Mouse (Mus musculus): ENCODE results near the gene Ribc1.

Gene Ribc1

DNA sequence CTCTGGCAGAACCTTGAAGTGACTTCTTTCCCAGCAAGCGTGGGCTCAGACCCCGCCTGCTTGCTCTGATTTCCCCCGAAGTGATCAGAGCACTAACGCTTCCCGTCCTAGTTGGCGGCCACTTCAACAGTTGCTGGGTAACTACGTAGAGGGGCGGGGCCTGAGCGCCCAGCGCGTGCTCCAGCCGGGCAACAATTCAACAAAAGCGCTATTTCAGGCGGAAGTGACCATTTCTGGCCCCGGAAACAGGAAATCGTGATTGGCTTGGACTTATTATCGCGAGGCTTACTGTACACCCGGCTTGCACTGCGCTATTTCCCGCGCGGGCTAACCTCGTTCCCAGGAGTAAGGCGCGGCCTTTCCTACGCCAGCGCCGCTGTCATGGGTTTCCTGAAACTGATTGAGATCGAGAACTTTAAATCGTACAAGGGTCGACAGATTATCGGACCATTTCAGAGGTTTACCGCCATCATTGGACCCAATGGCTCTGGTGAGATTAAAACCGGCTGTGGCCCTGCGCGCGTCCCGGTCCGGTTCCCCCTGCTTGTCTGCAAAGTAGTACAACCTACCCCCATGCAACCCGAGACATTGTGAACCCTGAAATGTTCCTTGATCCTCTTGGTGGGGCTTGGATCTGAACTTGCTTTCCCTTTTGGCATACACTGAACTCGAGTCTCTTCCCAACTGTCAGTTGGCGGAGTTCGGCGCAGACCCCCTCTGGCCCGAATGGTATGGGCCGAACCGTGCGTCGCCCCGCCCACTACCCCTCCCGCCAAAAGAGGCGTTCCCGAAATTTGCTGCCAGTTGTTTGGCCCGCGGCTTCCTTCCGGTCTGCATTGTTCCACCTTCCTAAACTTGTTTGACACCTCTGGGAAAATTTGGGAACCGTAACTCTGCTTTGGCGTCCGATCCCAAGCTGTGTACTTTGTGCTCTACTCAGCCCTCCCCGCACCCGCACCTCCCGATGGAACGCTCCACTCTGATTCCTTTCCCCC, at the start of gene Ribc1, which contains the start of gene Smc1a:
TSS of gene Ribc1 (minus strand) at position 145 of the 995 bp plus-strand sequence.
TSS of gene Smc1a (plus strand) at position 278 of the 995 bp plus-strand sequence.
- DNase-seq (ENCODE audit: low spot score in 2 of 2), result peak; percentile 86 to 94

DNA sequence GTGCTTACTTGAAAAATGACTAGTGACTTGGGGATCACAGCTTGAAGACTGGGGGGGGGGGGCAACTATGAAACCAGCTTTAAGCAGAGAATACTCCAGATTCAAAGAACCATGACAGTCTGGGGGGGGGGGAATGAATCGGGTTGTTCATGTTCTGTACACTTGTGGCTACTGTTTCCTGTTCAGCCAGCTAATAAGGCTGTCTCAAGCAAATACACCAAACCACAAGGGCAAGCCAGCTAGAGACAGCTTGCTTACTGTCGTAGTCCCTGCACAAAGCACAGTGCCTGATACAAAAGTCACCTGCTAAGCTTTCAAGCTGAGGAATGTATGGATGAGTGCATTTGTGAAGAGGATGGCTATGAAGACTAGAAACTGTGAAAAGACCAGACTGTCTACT, 49.6 kb upstream of the Ribc1 start:
- DNase-seq (ENCODE audit: low spot score in 2 of 2), result no peak

- DNase-seq (ENCODE audit: low spot score in 2 of 2), result no peak
These were observed 38.0 kb upstream of the Ribc1 start for GRCm38 (mm10) chrX:152054094-152054493.

DNA sequence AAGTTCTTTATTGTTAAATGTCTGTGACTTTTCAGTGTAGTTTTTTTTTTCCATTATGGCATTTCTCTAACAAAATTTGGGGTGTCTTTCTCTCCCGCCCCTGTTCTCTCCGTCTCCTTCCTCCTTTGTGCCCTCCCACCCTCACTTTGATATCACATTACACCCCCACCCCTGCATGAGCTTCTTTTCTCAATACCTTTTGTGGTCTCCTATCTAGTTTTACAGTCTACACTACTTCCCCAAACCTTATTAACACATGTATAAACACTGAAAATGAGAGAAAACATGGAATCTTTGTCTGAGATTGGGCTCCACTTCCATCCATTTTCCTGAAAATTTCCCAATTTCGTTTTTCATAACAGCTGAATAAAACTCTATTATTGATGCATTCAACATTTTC, 36.5 kb upstream of the Ribc1 start:
- no peak for DNase-seq (ENCODE audit: low spot score in 2 of 2)

GRCm38 (mm10) chrX:152047230-152047629, 31.1 kb upstream of the Ribc1 start:
- DNase-seq (ENCODE audit: low spot score in 2 of 2), result no peak

DNA sequence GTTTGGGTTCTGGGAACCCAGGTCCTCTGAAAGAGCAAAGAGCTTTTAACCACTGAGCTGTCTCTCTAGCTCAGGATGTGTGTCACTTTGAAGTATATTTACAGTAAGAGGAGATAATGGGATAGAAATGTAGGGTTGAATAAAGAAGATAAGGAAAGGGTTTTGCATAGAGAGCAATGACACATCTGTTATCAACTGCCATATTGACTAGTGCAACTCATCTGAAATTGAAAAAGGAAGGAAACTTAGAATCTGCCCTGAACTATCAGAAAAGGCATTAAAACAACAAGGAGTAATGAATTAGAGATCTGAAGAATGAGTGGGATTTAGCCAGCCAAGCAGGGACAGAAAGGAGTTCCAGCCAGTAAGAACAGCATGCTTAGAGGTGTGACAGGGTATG, 23.8 kb upstream of the Ribc1 start:
- no peak for DNase-seq (ENCODE audit: low spot score in 2 of 2)

DNA sequence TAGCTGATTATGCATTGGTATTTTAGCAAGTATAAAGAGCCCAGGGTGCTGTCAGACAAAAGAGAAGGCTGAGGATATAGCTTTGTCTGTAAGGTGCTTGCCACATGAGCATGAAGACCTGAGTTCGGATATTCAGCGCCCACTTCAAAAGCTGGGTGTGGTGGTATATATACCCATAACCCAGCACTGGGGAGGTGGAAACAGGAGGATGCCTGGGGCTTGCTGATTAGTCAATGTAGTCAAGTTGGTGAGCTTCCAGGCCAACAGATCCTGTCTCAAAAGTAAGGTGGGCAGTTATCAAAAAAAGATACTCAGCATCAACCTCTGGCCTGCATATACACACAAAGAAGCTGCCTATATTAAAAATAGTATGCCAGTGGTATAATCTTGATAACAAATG, 3.2 kb upstream of the Ribc1 start:
- DNase-seq (ENCODE audit: low spot score in 2 of 2), result no peak

DNA sequence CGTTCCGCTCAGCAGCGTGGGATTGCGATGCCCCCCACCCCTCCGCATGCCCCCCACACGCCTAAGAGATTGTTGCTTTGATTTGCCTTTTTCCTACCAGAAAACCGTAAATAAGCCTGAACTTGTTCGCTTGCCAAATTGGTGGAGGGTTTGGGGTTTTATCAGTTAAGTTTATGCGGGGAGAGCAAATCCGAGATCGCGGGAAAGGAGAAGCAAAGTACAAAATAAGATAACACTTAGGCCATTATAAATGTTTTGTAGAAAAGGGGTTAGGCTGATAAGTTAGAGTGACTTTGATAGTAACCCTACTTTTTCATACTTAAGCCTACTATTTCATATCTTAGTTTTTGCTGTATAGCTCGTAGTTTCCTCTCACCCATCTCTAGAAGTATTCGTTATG, 1.1 kb upstream of the Ribc1 start:
- DNase-seq (ENCODE audit: low spot score in 2 of 2), result no peak

DNA sequence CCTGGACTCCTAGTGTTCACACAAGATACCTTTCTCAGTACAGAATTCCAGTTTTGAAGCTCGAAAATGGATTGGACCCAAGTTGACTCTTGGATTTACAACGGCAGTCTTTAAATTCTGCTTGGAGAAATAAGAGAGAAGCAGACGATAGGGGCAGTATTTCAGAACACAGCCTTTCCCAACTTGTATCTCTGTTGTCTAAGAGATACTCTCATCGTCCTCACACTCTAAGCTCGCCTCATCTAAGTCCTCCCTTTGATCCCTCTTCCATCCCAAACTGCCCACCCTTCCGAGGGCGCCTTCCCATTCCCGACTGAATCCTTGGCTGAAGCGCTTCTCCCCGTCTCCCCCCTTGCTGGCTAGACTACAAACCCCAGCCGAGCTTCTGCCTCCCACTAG, 344 bp downstream of the Ribc1 start:
- no peak for DNase-seq (ENCODE audit: low spot score in 2 of 2)

GRCm38 (mm10) chrX:152007863-152008262, 8.2 kb downstream of the Ribc1 start:
- DNase-seq (ENCODE audit: low spot score in 2 of 2), result no peak

DNA sequence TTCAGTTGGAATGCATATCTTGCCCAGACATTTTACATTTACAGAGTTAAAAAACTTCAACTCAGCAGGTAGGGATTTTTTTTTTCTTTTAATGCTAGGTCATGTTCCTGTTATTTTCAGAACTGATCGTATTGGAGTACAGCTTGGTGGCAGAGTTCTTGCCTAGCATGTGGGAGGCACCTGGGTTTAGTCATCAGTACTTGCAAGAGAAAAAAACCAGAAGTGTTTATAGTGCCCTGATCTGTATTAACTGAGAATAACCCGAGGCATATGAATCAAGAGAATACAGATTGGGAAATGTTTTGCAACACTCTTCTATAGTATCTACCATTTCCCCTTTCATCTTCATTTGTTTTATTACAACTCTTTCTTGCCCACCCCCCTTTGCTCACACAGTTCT, 13.2 kb downstream of the Ribc1 start:
- no peak for DNase-seq (ENCODE audit: low spot score in 2 of 2)

GRCm38 (mm10) chrX:152001737-152002710, 14.1 kb downstream of the Ribc1 start, which contains the start of gene Hsd17b10:
TSS of gene Hsd17b10 (plus strand) at chrX:152001845.
- DNase-seq (ENCODE audit: low spot score in 2 of 2), result peak; percentile 71 to 81

GRCm38 (mm10) chrX:152001182-152001684, 14.9 kb downstream of the Ribc1 start:
- DNase-seq (ENCODE audit: low spot score in 2 of 2), result no peak

DNA sequence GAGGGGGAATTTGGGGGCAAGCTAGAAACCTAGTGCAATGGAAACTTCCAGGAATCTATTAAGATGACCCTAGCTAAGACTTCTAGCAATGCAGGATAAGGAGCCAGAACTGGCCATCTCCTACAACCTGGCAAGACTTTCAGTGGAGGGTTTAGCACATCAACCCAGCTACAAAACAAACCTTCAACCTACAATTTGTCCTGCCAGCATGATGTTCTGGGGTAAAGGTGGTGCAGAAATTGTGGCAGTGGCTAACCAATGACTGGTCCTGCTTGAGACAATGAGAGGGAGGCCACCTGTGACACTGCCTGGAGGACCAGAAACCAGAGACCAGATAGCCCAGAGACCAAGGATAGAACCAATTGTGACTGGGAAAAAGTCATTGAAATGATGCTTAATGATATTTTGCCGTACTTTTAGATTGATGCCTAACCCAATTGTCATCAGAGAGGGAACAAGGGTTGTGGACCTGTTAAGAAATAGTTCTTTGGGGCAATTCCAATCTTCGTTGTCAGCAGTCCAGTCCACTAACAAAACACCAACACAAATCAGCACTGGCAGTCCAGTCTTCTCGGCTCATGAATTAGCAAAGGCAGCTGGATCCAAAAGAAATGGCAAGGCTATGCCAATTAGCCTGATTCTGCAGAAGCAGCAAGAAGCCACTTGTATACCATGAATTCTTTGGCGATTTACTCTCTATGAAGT, 16.9 kb downstream of the Ribc1 start:
- no peak for DNase-seq (ENCODE audit: low spot score in 2 of 2)

Data from frontal cortex, postnatal 36 days (tissue).